Mouse (Mus musculus): ENCODE measurements at regions not wholly inside any gene's neighbourhood (a gene's known extent, or its start where the extent isn't known, plus 50 kb on each side); places are given as distances from the start of the nearest gene placed in this dataset.

GRCm38 (mm10) chr15:6934564-6934980 is 59.8 kb upstream of the Osmr start:
- ATAC-seq (ENCODE audit: insufficient number of reproducible peaks, low FRiP score, low TSS enrichment) = no peak

DNA sequence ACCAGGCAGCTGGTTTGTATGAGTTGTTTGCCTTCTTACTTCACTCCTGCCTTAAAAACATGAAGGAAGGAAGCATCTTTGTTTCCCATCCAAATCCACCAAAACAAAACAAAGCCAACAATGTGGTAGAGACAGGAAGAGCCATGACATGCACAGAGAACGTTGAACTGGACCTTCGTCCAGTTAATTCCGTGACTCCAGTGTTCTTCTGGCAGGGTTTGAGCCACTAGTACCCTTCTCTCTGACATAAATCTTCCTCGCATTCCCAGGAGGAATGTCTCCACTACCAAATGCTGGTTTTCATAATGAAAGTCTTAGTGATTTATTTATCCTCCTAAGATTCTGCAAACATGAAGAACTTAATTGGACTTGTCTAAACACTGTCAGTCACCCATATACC is 66.7 kb upstream of the Osmr start:
- ATAC-seq (ENCODE audit: insufficient number of reproducible peaks, low FRiP score, low TSS enrichment) = no peak

DNA sequence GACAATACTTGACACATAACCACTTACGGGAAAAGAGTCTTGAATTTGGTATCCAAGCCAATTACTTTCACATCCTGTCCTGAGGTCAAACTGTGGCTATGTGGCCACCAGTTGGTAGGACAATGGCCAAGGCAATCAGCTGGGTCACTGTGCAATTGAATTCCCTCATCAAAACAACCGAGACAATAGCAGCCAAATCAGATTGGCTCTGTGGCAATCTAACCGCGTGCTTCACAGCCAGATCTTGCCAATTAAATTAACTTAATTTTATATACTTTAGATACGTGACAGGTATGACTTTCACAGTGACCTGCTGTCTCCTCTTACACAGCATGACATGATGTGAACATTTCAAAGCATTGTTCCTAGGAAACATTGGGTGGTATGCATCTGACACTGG is 74.5 kb upstream of the Osmr start:
- no peak for ATAC-seq (ENCODE audit: insufficient number of reproducible peaks, low FRiP score, low TSS enrichment)

- ATAC-seq (ENCODE audit: insufficient number of reproducible peaks, low FRiP score, low TSS enrichment) = no peak
Observed at GRCm38 (mm10) chr15:6949686-6950085, 74.9 kb upstream of the Osmr start.

GRCm38 (mm10) chr15:6950503-6950902 is 75.7 kb upstream of the Osmr start:
- no peak for ATAC-seq (ENCODE audit: insufficient number of reproducible peaks, low FRiP score, low TSS enrichment)

- ATAC-seq (ENCODE audit: insufficient number of reproducible peaks, low FRiP score, low TSS enrichment) = no peak
Observed at GRCm38 (mm10) chr15:6953556-6953955, 78.8 kb upstream of the Osmr start.

- ATAC-seq (ENCODE audit: insufficient number of reproducible peaks, low FRiP score, low TSS enrichment) = no peak
Observed at GRCm38 (mm10) chr15:6953970-6954791, 79.4 kb upstream of the Osmr start.

DNA sequence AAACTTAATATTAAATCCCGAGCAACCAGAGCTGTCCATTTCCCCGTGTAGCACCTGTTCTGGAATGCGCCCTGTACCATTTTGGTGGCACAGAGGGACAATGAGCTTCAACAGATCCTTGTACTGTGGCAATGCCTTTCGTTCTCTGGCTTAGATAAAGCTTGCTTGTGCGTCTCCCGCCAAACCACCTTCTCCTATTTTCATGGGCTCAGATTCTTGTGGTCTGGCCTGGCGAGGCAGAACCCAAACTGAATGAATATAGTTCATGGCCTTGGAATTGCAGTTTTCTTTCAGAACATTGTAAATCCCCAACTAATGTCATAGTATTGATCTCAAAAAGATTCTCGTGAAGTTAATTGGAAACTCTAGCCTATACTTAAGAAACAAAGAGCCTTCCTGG is 85.1 kb upstream of the Osmr start:
- no peak for ATAC-seq (ENCODE audit: insufficient number of reproducible peaks, low FRiP score, low TSS enrichment)

GRCm38 (mm10) chr15:6960753-6961746 is 86.3 kb upstream of the Osmr start:
- ATAC-seq (ENCODE audit: insufficient number of reproducible peaks, low FRiP score, low TSS enrichment) = no peak

DNA sequence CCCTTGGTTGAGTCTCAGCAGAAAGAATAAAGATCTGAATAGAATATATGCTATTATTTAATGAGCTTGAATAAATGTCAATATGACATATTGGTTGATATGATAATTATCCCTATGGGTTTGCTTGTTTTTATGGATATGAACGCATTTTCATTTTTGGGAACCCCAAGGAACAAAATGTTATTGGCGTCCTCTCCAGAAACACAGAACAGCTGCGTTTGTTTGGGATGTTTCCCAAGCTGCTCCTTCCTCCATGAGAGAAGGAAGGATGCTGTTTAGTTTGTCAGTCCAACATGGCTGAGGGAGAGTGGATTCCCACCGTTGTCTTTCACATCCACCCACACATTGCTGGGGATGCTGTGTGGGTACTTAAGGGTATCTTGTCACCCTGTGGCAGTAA is 89.9 kb upstream of the Osmr start:
- no peak for ATAC-seq (ENCODE audit: insufficient number of reproducible peaks, low FRiP score, low TSS enrichment)

- ATAC-seq (ENCODE audit: insufficient number of reproducible peaks, low FRiP score, low TSS enrichment) = no peak
Observed at GRCm38 (mm10) chr15:6965446-6965845, 90.7 kb upstream of the Osmr start.

DNA sequence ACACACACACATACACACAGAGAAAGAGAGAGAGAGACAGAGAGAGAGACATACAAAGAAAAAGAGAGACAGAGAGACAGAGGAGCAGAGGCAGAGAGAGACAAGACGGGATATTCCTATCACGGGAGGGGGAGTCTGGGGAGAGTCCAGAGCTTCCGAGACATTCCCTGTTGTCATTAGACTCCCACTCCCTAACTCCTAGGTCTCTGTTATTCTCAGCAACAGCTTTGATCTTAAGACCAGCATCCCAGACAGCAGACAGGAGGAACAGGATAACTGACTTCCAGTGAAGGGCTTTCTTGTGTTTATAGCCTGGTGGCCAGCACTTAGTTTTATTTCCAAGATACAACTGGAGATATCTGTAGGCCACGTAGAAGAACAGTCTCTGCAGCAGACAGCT is 99.6 kb upstream of the Osmr start:
- no peak for ATAC-seq (ENCODE audit: insufficient number of reproducible peaks, low FRiP score, low TSS enrichment)

- ATAC-seq (ENCODE audit: insufficient number of reproducible peaks, low FRiP score, low TSS enrichment) = no peak
Observed at GRCm38 (mm10) chr15:6981430-6981829, 106.7 kb upstream of the Osmr start.

DNA sequence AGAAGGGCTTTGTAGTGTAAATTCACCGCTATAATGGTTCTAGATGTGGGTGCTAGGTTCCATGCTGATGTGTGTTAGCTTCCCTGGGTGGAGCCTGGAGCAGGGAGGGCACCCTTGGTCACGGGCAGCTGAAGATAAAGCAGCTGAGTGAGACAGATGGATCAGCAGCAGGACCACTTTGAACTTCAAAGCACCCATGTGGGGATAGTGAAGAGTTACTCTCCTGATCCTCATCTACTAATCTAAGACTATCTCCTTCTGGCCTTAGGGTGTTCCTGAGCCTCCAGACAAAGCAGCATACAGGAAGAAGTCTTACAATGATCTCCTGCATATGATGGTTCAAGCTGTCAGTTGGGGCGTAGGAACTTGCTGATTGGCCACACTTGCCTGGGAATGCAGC is 107.1 kb upstream of the Lifr start:
- ATAC-seq (ENCODE audit: insufficient number of reproducible peaks, low FRiP score, low TSS enrichment) = no peak

- peak; percentile 21; the same call in 1 of the 2 replicates for ATAC-seq (ENCODE audit: insufficient number of reproducible peaks, low FRiP score, low TSS enrichment)
Observed at GRCm38 (mm10) chr15:6988187-6988586, 102.2 kb upstream of the Lifr start.

DNA sequence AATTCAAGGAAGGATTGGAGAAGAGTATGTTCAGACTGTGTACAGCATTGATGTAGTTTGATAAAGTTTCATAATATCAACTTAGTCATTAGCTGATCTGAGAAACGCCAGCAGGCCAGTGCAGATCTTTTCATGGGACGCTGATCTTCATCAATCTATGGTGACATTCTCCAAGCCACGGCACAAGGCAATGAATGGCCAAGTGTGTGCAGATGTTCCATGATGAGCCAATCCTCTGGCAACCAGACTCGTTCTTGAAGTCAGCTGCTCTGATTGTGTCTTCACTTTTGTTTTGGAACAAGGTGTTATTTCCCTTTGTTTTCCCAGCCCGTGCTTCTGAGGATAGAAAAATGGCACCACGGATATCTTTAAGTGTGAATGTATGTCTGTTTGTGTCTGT is 101.3 kb upstream of the Lifr start:
- ATAC-seq (ENCODE audit: insufficient number of reproducible peaks, low FRiP score, low TSS enrichment) = no peak

GRCm38 (mm10) chr15:6993226-6993625 is 97.2 kb upstream of the Lifr start:
- no peak for ATAC-seq (ENCODE audit: insufficient number of reproducible peaks, low FRiP score, low TSS enrichment)

- ATAC-seq (ENCODE audit: insufficient number of reproducible peaks, low FRiP score, low TSS enrichment) = no peak
Observed at GRCm38 (mm10) chr15:6995246-6995645, 95.2 kb upstream of the Lifr start.

DNA sequence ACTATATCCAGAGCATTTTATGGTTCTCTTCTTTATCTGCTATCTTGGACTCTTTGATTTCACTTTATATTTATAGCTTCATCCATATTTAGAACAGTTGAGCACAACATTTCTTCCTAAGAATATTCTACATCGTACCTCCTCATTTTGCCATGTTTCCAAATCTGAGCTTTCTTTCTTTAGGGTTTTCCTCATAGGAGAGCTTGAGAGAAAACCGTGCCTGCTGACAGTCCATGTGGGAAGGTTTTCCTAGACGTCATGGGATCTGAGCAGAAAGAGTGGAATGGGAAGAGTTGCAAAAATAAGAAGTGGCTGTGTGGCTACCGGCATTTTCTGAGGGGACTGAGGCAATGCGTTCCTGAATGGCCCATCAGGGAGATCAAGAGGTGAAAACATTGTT is 92.5 kb upstream of the Lifr start:
- no peak for ATAC-seq (ENCODE audit: insufficient number of reproducible peaks, low FRiP score, low TSS enrichment)

GRCm38 (mm10) chr15:6998576-6999070 is 91.8 kb upstream of the Lifr start:
- ATAC-seq (ENCODE audit: insufficient number of reproducible peaks, low FRiP score, low TSS enrichment) = no peak

DNA sequence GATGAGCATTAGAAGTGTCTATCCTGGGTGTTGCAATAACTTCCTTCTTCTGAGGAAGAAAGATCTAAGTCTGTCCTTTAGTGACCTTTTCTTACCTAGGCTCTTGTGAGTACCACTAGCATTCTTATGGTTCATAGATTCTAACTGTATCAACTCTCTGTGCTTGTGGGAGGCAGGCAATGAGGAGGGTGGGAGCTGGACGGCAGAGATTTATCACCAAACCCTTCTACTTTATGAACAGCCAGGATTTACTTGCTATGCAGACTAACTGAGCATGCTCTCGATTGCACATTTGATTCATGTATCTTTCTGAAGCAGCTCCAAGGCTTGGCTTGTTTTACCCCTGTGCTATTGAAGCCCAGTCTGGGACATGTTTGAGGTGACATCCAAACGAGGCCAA is 90.7 kb upstream of the Lifr start:
- ATAC-seq (ENCODE audit: insufficient number of reproducible peaks, low FRiP score, low TSS enrichment) = no peak

Data from cerebellum, adult (tissue).